Mouse (Mus musculus): ENCODE data around the gene Olfr125.

- TF ChIP-seq CTCF (IDR thresholded peaks at IDR 0.05; ENCODE audit: low read depth, low read length) (no peak), POLR2A (IDR thresholded peaks at IDR 0.05; ENCODE audit: borderline replicate concordance, low read depth, low read length) (no peak)
These were observed 31.2 kb downstream of the Olfr125 start for GRCm38 (mm10) chr17:37863901-37864300.
